Mouse (Mus musculus): Measurements from ENCODE around the gene Gm49358. TPM values are rescaled to one million over a fixed set of nuclear protein-coding genes. Genes with fewer than 3 reads are reported as not detected.

The Gm49358 gene
- polyA plus RNA-seq, 1 experiment from 2014 or later: not detected

Other genes with a start within 250 kb of the Gm49358 start
- gene Hsp90b1, start 58.5 kb upstream of the Gm49358 start, polyA plus RNA-seq (2015; fragmentation: Nextera tagmentation; extraction: Ambion mirVana): 341 and 372 TPM in 2 replicates
- gene Ttc41, start 58.2 kb upstream of the Gm49358 start, polyA plus RNA-seq (2015; fragmentation: Nextera tagmentation; extraction: Ambion mirVana): 1.3 and 1.7 TPM in 2 replicates
- gene Nt5dc3, start 15.0 kb downstream of the Gm49358 start, polyA plus RNA-seq (2015; fragmentation: Nextera tagmentation; extraction: Ambion mirVana): 3.5 and 4.3 TPM in 2 replicates
- 0.09 TPM in 1 of 2 replicates, not detected in the other for gene Stab2, start 244.1 kb downstream of the Gm49358 start, polyA plus RNA-seq (2015; fragmentation: Nextera tagmentation; extraction: Ambion mirVana)